Mouse (Mus musculus) heart, embryonic 14.5 days (tissue): ENCODE data around the gene BC055324. TPM values are rescaled to one million over a fixed set of nuclear protein-coding genes. Genes with fewer than 3 reads are reported as not detected.
A peak's percentile ranks its signal among the peaks of the same experiment; 100 is the strongest.
"Not testable (repeated sequence)": the region's sequence is repeated elsewhere in the genome, so short reads cannot be mapped to it uniquely, and the experiment has no call there.

ENCODE experiments used
- ATAC-seq: fragments of 200-750 bp; cut with Nextera tagmentation; 2 replicates; pipeline ENCODE4 v1.8.0; 2017; ENCODE audit warnings: low read depth, moderate TSS enrichment; ENCODE audit not compliant: insufficient number of reproducible peaks, insufficient read depth, low FRiP score
- H3K27ac ChIP-seq, 2 experiments: fragments of 200-500 bp in 1 of 2; fragments of 300-500 bp in 1 of 2; sonication (generic) in 1 of 2; replicated peaks in 1 of 2; 2 replicates each; pipeline ENCODE4 v1.5.1; 2012 to 2014; ENCODE audit warnings: low read depth in 2 of 2, low read length in 2 of 2, control low read depth in 1 of 2, mild to moderate bottlenecking in 1 of 2, mixed read lengths in 1 of 2; ENCODE audit not compliant: control insufficient read depth in 1 of 2, insufficient read depth in 1 of 2
- H3K27me3 ChIP-seq: fragments of 300-500 bp; sonication (generic); 2 replicates; pipeline ENCODE4 v1.6.1; 2014; ENCODE audit warnings: mild to moderate bottlenecking, low read length, control low read depth; ENCODE audit not compliant: control insufficient read depth, insufficient read depth
- H3K36me3 ChIP-seq: fragments of 300-500 bp; sonication (generic); 2 replicates; pipeline ENCODE4 v1.6.1; 2014; ENCODE audit warnings: mild to moderate bottlenecking, control low read depth, low read length, mixed read lengths; ENCODE audit not compliant: control insufficient read depth, insufficient read depth
- H3K4me1 ChIP-seq, 2 experiments: fragments of 200-500 bp in 1 of 2; fragments of 300-500 bp in 1 of 2; sonication (generic) in 1 of 2; 2 replicates each; pipeline ENCODE4 v1.6.1; 2012 to 2014; ENCODE audit warnings: low read length in 2 of 2, control low read depth in 1 of 2, mixed read lengths in 1 of 2; ENCODE audit not compliant: control insufficient read depth in 2 of 2, insufficient read depth in 2 of 2
- H3K4me2 ChIP-seq: fragments of 300-500 bp; sonication (generic); 2 replicates; pipeline ENCODE4 v1.6.1; 2014; ENCODE audit warnings: mild to moderate bottlenecking, low read length
- H3K4me3 ChIP-seq, 2 experiments: fragments of 200-500 bp in 1 of 2; fragments of 300-500 bp in 1 of 2; sonication (generic) in 1 of 2; 2 replicates each; pipeline ENCODE4 v1.5.1; 2012 to 2014; ENCODE audit warnings: low read length in 2 of 2, mild to moderate bottlenecking in 2 of 2, control low read depth in 1 of 2, low read depth in 1 of 2, moderate library complexity in 1 of 2; ENCODE audit not compliant: control insufficient read depth in 1 of 2, insufficient read depth in 1 of 2
- H3K9ac ChIP-seq: fragments of 300-500 bp; sonication (generic); 2 replicates; pipeline ENCODE4 v1.6.1; 2014; ENCODE audit warnings: mild to moderate bottlenecking, low read length
- H3K9me3 ChIP-seq: fragments of 300-500 bp; sonication (generic); 2 replicates; pipeline ENCODE4 v1.6.1; 2016; ENCODE audit warnings: low read length, control low read depth; ENCODE audit not compliant: control insufficient read depth
- WGBS: fragments of 180-500 bp; shearing (Covaris S2); extraction: QIAGEN DNeasy Blood & Tissue Kit; methylation state at CpG from one replicate; pipeline ENCODE4 v1.1.7; 2014; 5-methylcytosine and 5-hydroxymethylcytosine counted together
- polyA plus RNA-seq: library from polyadenylated mRNA; unstranded; fragments of >200 nt; fragmentation: Nextera tagmentation; extraction: Ambion mirVana; gene quantifications from 2 replicates; pipeline ENCODE4 v1.2.1, GENCODE M21; 2014

Gene BC055324
- 13.6 and 14.3 TPM in 2 replicates for polyA plus RNA-seq

- Histone ChIP-seq H3K9ac (peak within 1 kb of the TSS; percentile 81), H3K27ac (peak within 1 kb of the TSS; percentile 77 to 90), H3K4me1 (peaks cover 0 to 7% of the 10 kb centered on the region in 2 experiments; a peak in 1 of 4 replicates), H3K9me3 (no peaks in the 10 kb centered on the region), H3K36me3 (peaks cover 12% of the 10 kb centered on the region; the same call in 1 of the 2 replicates), H3K27me3 (no peaks in the 10 kb centered on the region), H3K4me3 (peak within 1 kb of the TSS; percentile 85 to 87), H3K4me2 (peak within 1 kb of the TSS; percentile 88)
- peak; percentile 95 for ATAC-seq
- WGBS, result 3% methylated on average over 42 of the region's 43 CpGs
These were observed at the start of gene BC055324, which contains the start of gene Mettl18 for GRCm38 (mm10) chr1:163994721-163995608. BC055324 (minus strand) TSS chr1:163994796. Mettl18 (plus strand) TSS chr1:163994889.

DNA sequence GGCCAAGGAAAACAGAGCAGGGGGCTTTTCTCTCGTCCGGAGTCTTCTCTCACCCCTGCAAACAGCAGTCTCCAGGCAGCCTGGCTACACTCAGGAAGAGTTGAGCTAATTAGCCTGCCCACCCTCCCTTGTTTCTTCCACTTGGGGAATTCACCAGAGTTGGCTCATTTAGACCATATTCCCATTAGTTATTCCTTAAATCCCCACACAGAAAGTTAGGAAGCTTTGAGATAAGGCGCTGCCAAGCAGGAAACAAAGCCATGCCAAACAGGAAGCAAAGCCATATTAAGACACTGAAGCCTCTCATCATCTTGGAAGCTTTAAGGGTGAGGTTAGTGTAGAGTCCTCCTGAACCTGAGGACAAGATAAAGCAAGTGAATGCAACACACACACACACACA, 49.0 kb upstream of the BC055324 start:
- peak; percentile 64 for ATAC-seq
- H3K4me3 ChIP-seq, result no peak overlapping the region
- H3K9me3 ChIP-seq, result no peaks in the 10 kb centered on the region
- H3K36me3 ChIP-seq, result no peaks in the 10 kb centered on the region
- no peak overlapping the region for H3K9ac ChIP-seq
- no peaks in the 10 kb centered on the region for H3K27me3 ChIP-seq
- 42% methylated on average over 3 of the region's 3 CpGs for WGBS
- 0 out of 4 replicates have a peak overlapping the region, but pooled peaks of 1 of the 2 experiments have one; percentile 38 for H3K27ac ChIP-seq
- H3K4me2 ChIP-seq, result no peak overlapping the region
- peaks cover 5 to 9% of the 10 kb centered on the region in 2 experiments for H3K4me1 ChIP-seq

DNA sequence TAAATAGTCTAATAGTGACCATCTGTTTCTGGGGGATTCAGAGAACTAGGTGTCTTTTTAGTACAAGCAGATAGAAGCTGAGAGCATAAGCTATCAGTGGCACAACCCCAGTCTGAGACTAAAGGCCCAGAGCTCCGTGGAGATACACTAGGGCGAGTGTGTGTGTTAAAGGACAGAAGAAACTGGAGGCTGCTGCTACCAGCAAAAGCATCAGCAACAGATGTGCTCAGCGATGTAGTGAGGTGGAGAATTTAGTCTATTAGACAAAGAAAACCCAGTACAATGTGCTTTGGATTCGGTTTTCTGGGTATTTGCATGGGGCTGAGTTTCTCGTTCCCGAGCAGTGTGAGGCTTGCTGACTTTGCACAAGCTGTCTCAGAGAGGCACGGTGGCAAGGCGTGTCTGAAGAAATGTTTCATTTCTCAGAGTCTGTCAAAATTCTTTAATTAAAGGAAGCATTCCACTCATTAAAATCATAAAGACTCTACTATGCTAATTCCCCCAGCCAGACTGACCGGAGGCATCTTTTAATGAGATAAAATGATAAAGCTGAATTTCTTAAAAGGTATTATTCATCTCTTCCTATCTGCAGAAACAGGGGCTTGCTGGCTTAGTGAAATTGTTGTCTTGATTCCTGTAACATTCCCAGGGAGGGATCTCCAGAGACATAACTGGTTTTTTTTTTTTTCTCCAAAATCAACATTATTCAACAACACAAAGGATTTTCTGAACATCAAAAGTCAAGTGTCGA, 46.0 kb upstream of the BC055324 start:
- H3K4me3 ChIP-seq, result no peak overlapping the region
- 73% methylated on average over 10 of the region's 10 CpGs for WGBS
- ATAC-seq, result no peak
- H3K36me3 ChIP-seq, result no peaks in the 10 kb centered on the region
- no peak overlapping the region for H3K4me2 ChIP-seq
- H3K4me1 ChIP-seq, result peaks cover 5 to 9% of the 10 kb centered on the region in 2 experiments; a peak in 3 of 4 replicates
- no peaks in the 10 kb centered on the region for H3K27me3 ChIP-seq
- no peak overlapping the region for H3K9ac ChIP-seq
- H3K27ac ChIP-seq, result no peak overlapping the region
- no peaks in the 10 kb centered on the region for H3K9me3 ChIP-seq

- Histone ChIP-seq H3K9me3 (no peaks in the 10 kb centered on the region), H3K9ac (no peak overlapping the region), H3K4me2 (no peak overlapping the region), H3K4me3 (no peak overlapping the region), H3K36me3 (no peaks in the 10 kb centered on the region), H3K4me1 (no peaks in the 10 kb centered on the region), H3K27me3 (no peaks in the 10 kb centered on the region), H3K27ac (no peak overlapping the region)
- ATAC-seq, result no peak
- 51% methylated on average over 5 of the region's 5 CpGs for WGBS
These were observed 32.8 kb upstream of the BC055324 start for GRCm38 (mm10) chr1:164027416-164027815.

DNA sequence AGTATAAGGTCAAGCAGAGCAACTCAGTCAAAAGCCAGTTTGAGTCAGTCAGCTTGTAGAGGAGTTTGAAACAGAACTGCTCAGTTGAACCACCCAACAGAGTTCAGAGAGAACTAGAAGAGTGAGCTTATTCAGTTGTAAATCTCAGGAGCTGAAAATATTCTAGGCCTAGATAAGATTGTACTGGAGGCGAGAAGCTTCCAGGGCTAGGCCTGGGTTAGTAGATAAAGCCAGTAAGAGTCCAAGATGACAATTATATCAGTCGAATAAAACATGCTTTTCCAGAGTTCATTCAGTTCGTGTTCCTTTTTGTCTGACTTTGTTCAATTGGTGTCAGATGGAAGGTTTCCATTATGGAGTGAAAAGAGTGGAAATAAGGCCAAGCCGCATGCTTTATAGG, 31.1 kb upstream of the BC055324 start:
- Histone ChIP-seq H3K4me3 (no peak overlapping the region), H3K36me3 (no peaks in the 10 kb centered on the region), H3K9me3 (no peaks in the 10 kb centered on the region), H3K27ac (no peak overlapping the region), H3K9ac (no peak overlapping the region), H3K27me3 (no peaks in the 10 kb centered on the region), H3K4me2 (no peak overlapping the region), H3K4me1 (no peaks in the 10 kb centered on the region)
- no peak for ATAC-seq
- 65% methylated on average over 4 of the region's 4 CpGs for WGBS

- not testable (repeated sequence) for H3K27ac ChIP-seq, H3K4me1 ChIP-seq, H3K9me3 ChIP-seq, H3K36me3 ChIP-seq, ATAC-seq, H3K27me3 ChIP-seq, H3K4me3 ChIP-seq, H3K9ac ChIP-seq, H3K4me2 ChIP-seq
- WGBS, result 68% methylated on average over 5 of the region's 5 CpGs
These were observed 27.5 kb upstream of the BC055324 start for GRCm38 (mm10) chr1:164022106-164022505.

GRCm38 (mm10) chr1:164020746-164021145, 26.1 kb upstream of the BC055324 start:
- WGBS, result 82% methylated on average over 3 of the region's 3 CpGs
- H3K36me3 ChIP-seq, H3K4me2 ChIP-seq, H3K27ac ChIP-seq, H3K9me3 ChIP-seq, ATAC-seq, H3K9ac ChIP-seq, H3K4me1 ChIP-seq, H3K27me3 ChIP-seq, H3K4me3 ChIP-seq: not testable (repeated sequence)
